Mouse (Mus musculus) megakaryocyte-erythroid progenitor cell, adult 5-6 weeks (primary cell): ENCODE data around the gene Rhebl1. TPM values are rescaled to one million over a fixed set of nuclear protein-coding genes. Genes with fewer than 3 reads are reported as not detected.

Experiments
- ATAC-seq: replicated peaks from 2 replicates; pipeline ENCODE4 v1.8.0; 2016; ENCODE audit warnings: mild to moderate bottlenecking, inconsistent platforms; ENCODE audit not compliant: severe bottlenecking, poor library complexity, low FRiP score, low TSS enrichment
- total RNA-seq, 2 experiments: library from RNA; stranded (forward) in 1 of 2; stranded (reverse) in 1 of 2; fragments of 200-1000, 215-1000 nt in 1 of 2; fragments of >200 nt in 1 of 2; fragmentation: Nextera tagmentation in 1 of 2; gene quantifications; 2 replicates each; pipeline ENCODE4 v1.2.3; 2014 to 2017

The Rhebl1 gene
- total RNA-seq, 2 experiments from 2014 or later: 4.3 to 25.2 TPM

DNA sequence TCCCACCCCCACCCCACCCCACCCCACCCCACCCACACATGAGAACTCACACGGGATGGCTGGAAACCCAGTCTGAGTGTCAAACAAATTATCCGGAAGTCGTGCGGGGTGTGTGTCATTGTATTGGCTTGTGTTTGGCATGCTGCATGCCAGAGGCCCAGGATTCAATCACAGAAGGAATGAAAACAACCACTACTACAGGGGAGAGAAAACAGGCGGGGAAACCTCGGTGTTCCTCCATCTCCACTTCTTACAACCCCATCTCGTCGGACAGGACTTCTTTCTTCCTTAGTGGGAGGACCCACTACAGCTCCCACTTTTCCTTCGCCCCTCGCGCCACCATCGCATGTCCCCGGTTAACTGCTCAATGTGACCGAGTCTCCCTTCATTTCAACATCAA lies 22.8 kb upstream of the Rhebl1 start:
- no peak for ATAC-seq

DNA sequence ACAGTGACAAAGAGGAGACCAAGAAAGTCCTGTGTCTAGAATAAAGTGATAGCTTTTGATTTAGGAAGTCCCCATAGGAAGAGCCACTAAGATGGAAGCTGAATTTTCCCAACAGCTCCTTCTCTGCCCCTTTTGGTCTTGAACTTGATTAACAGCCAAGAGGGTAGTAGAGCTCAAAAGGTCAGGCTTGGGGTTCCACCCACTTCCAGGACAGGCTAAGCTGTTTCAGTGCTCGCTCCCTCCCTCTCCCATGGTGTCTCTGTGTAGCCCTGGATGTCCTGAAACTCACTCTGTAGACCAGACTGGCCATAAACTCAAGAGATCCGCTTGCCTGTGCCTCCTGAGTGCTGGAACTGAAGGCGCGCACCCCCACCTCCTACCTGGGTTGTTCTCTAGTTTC lies 21.7 kb upstream of the Rhebl1 start:
- no peak for ATAC-seq

DNA sequence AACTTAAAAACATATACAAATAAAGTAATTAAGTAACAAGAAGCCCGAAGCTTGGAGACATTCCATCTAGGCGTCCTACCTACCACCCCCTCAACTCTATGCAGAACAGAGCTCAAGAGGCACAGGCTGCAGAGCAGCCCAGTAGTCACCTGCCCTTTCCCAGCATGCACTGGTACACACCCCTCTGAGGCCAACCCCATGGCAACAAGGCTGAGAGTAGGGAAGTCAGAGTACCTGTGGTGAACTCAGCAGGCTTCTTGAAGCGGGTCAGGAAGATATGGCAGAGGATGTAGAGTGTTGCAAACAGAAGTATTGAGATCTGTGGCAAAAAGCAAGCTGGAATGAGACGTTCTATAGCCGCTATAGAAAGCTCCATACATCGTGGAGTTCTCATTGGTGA lies 20.6 kb upstream of the Rhebl1 start:
- ATAC-seq: no peak

DNA sequence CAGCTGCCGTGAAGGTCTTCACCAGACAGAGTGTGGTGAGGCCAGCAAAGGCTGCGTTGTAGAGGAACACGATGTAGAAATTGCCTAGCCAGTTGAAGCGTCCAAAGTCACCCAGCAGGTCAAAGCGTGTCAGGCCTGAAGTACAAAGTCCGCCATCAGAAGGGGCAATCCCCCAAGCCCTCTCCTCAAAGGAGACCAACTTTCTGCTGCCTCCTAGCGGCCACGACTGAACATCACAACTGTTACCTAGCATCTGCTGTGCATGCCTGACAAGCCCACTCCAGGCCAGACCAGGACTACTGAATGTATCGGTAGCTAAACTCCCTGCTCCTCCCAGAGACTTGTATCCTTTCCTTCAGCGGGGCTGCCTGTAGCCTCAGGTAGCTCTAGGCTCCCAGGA lies 10.4 kb upstream of the Rhebl1 start:
- ATAC-seq: no peak; the same call in 1 of the 2 replicates

DNA sequence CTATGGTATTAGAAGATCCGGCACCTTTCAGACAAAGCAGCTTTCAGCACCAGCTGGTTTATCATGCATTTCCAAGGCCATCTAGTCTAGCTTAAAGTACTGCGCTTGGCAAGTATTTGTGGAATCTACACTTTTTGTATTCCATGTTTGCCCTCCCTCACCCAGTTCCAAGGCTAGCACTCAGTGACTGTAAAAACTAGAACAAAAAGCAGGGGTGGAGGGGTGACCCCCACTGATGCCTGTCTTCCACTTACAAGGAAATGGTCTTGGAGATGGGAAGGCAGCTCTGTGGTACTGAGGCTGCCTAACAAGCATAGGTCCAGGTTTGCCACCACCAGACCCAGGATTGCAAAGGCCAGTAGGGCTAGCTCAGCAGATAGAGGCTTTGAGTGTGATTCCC lies 8.3 kb upstream of the Rhebl1 start:
- no peak for ATAC-seq

DNA sequence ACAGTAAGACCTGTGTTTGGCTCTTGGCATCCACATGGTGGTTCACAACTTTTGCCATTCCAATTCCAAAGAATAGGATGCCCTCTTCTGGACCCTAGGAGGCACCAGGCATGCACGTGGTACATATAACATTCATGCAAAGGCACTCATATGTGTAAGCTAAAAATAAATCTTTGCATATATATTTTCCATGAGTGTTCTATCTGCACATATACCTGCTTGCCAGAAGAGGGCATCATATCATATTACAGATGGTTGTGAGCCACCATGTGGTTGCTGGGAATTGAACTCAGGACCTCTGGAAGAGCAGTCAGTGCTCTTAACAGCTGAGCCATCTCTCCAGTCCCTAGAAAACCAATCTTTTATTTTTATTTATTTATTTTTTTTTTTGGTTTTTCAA lies 7.2 kb upstream of the Rhebl1 start:
- no peak for ATAC-seq

DNA sequence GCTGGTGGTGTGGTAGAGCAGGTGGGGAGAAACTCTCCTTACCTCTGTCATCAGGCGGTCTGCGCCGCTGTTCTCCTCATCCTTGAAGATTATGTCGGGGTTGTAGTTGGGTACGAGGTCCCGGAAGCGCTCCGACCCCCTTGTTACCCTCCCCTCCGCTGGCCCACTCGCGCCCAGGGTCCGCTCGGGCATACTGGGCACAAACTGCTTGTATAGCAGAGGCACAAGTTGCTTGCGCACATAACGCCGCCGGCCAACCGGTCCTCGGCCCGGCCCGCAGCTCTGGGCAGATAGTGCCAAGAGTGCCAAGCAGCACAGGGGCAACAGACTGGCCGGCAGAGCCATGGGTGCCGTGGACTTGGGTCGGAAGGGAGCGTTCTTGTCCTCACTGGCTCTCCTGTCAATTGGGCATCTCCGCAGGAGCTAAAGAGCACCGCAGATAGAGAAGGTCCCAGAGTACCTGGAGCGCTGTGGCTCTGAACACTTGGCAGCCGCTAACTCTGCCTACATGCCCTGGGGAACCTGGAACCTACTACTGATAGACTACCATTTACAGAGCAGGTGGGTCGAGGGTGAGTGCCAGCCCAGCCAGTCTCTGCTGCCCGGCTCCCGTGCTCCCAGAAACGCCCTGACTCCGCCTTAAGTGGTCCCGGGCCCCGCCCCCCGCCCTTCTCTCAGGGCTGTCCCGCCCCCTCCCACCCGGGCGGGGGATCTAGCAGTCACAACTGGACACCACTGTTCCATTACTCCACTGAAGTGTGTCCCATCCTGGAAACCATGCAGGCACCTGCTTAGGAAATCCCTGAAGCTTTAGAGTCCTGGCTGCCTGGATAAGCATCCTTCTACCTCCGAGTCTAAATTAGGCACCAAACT lies 3.8 kb upstream of the Rhebl1 start, which contains the start of gene Dhh:
Dhh (minus strand) TSS at position 613 of the 873 bp plus-strand sequence.
- no peak for ATAC-seq

DNA sequence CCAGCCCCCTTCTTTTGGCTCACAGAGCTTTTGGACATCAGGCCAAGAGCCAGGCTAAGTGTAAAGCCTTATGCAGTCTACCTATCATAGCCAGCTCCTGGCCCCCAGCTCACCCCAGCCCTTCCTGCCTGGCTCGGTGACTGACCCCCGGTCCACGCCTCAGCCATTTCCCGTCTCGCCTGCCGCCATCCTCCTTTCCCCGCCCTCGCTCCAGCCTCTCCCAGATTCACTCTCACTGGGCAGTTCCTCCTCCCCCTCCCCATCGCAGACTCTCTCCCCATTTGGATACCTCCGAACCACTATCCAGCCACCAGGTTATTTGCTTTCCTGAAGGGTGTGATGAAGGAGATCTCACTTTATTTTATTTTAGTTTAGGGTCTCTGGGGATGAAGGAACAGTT lies 3.2 kb upstream of the Rhebl1 start:
- ATAC-seq: no peak

DNA sequence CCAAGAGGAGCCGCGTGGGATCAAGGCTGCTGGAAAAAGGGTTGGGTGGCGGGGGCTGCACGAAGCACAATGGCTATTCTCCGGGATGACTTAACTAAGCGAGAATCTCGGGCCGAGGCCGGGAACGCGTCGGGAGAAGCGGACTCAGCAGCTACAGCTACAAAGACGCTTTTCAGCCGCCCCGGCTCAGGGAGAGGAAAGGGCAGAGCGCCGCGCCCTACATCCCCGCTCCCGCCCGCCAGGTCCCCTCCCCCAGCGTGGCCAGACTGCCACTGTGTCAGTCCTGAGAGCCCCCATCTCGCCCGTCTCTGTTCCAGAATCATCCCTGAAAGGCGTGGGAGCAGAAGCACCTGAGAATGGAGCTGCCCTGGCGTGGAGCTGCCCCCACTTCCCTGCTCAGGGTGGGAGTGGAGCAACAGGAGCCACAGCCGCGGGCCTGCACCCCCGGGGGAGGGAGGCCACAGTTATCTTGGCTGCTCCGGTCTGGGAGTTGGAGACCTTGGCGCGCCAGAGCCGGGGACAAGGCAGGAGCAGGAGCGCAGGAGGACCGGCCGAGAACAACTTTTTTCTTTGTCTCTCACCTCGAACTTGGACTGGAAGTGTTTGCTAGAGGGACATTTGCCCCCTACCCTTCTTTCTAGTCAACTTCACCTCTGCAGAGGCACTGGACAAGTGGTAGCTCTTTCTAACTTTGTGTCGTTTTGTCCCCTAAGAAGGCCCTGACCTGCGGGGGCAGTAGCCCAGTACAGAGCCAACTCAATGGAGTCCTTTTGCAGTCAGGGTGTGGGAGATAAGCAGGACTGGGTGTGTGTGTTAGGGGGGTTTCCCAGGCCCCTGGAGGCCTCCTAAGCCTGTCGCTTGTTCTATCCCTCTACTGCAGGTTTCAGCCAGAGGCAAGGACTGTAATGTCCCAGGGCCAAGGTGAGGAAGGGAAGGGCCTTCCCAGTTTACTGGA lies 1.6 kb upstream of the Rhebl1 start:
- no peak for ATAC-seq

DNA sequence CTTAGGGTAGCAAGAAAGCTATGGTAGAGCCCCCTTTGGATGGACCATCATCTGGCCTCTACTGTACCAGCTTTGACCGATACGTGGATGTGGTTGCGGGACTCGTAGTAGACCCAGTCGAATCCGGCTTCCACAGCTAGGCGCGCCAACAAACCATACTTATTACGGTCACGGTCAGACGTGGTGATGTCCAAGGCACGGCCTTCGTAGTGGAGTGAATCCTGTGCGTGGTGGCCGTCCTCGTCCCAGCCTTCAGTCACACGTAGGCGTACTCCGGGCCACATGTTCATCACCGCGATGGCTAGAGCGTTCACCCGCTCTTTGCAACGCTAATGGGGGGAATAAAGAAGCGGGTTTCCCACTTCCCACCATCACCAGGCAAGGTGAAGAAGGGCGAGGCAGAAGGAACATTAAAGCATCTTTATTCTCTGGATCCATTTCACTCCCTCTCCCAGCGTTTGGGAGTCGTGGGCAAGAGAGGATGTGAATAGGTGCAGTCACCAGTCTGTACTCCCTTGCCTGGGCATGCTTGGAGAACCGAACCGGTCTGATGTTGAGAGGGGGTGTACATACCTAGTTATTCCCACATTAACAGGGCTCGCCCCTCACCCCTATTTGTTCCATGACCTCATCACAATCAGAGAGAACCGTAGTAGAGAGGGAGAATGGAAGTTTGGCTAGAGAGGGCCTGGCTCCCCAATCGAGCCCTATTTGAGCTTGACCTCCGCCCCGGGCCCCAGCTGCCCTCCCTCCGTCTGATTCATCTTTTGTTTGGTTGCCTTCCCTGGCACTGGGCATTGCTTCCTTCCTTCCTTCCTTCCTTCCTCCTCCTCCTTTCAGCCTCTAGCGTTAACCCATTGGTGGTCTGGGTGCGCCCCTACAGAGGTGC lies 650 bp upstream of the Rhebl1 start:
- no peak for ATAC-seq

DNA sequence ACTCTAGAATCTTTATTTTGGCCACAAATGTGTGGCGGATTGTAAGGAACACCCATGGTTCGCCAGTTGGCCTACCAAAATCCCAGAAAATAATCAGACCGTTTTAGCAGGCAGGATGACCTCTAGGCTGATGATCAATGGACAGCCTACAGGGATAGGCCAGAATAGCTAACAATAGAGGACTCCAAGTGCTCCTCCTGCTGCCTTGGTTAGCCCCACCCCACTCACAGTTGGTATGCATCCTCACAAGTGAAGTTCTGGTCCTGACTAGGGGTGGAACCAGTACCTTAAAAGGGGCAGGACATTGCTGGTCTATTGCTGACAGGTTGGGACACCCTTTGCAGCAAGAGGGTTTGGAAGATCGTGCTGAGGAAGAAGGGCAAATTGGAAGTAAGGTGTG lies 1.3 kb downstream of the Rhebl1 start:
- no peak for ATAC-seq

DNA sequence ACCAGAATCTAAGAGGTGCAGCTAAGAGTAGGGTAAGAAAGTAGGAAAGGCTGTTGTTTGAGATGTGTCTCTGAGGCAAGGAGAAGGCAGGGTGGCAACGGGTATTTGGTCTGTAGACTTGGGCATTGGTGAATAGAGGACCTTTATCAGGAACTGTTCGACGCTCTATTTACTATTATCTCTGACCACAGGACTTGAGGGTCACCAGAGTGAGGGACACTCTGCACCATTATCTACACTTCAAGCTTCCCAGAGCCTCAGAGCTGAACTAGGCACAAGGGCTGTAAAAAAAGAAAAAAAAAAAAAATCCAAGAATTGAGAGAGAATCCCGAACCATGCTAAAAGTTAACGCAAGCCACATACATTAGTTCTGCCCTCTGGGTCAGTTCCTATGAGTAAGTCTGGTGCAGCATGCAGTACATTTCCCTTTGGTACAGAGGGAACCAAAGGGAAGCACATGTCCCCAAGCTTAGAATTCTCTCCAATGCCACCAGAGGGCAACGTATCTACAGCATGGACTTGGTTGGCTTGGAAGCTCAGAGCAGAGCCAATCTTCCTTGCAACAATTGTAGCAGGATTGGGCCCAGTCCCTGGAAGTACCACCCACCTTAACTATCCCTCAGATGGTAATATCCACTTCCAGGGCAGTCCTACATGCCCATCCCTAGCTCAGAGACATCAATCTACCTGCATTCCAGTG lies 2.3 kb downstream of the Rhebl1 start:
- peak; percentile 88 for ATAC-seq

DNA sequence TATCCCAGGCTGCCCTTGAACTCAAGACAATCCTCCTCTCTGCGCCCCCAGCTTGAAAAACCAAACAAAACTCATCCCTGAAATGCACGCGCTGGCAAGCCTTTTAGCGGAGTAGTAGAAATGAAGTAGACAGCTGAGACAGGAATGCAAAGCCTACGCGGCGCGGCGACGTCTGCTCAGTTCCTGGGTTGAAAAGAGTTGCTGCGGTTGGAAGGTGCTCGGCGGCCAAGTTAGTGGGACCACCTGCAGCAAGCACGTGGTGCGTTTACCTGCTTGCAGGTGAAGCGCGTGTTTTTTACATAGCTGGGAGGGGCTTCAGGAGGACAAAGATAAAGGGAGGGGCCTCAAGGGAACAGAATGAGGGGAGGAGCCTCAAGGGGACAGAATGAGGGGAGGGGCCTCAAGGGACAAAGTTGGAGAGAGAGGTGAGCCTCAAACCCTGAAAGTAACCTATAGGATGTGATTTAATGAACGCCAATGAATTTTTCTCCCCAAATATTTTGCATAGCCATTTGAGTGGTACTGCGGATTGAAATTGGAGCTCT lies 3.1 kb downstream of the Rhebl1 start:
- ATAC-seq: no peak

DNA sequence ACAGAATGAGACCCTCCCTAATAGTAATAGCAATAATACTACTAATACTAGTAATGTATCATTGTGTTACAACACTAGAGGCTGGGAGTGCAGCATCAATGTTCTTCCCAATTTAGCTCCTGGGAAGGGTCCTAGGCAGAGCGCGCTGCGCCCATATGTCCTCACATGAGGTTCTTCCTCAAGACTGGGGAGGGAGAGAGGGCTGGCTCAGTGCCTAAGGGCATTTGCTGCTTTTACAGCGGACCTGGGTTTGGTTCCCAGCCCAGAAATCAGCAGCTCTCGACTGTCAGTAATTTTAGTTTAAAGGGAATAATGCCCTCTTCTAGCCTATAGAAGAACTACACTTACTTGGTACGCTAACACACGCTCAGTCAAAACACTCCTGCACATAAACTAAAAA lies 6.8 kb downstream of the Rhebl1 start:
- no peak for ATAC-seq

DNA sequence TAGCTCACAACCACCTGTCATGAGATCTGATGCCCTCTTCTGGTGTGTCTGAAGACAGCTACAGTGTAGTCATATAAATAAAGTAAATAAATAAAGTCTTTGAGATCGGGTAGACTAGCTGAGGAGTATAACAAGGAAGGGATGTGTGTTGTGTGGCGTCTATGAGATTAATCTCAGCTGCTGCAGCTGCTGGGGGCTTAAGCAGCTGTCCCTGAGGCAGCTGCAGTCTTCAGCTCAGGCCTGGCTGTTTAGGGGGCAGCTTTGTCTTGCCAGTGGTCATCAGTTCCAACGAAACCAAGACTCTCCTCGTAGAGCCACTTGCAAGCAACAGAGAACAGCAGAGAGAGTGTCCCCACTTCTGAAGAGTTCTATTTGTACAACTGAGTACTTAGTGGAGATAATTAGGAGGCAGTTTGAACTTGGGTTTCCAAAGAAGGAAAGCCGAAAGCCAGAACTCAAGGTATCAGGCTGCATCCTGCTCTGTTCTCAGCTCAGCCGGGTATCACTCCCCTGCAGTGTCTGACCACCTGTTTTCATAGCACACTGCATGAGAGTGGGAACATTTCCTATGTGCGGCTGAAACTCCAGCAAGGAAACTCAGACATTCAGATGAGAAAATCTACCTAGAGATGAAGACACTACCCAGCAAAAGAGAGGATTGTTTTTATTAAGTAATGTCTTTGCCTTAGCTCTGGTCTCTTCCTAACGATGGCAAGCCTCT lies 7.5 kb downstream of the Rhebl1 start:
- ATAC-seq: no peak

DNA sequence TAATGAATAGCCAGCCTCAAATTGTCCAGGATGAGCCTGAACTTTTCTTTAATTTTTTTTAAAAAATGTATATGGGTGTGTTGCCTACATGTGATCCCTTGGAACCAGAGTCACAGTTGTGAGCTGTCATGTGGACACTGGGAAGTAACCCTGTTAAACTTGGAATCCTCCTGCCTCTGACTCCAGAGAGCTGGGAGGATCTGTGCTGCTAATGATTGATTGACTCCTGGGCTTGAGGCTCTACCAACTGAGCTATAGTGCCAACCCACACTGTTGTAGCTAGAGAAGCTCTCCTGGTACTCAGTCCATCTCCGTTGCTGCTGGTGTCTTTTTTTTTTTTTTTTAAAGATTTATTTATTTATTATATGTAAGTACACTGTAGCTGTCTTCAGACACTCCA lies 10.2 kb downstream of the Rhebl1 start:
- no peak for ATAC-seq

DNA sequence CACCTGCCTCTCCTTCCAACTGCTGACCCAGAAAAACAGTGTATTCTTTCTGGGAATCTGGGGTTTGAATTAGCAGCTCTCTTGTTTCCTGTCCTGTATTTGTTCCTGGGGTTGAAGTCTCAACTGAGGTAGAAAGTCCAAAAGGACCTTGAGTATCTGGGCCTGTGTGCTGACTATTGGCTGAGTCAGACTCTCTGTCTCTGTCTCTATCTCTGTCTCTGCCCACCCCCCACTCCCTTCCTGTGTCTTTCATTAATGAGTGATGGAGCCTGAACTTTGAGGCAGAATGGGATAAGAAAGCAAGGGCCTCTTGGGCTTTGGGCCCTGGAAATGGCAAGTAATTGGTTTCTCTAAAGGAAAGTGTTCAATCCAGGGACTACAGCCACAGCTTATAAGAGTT lies 10.7 kb downstream of the Rhebl1 start:
- ATAC-seq: no peak

DNA sequence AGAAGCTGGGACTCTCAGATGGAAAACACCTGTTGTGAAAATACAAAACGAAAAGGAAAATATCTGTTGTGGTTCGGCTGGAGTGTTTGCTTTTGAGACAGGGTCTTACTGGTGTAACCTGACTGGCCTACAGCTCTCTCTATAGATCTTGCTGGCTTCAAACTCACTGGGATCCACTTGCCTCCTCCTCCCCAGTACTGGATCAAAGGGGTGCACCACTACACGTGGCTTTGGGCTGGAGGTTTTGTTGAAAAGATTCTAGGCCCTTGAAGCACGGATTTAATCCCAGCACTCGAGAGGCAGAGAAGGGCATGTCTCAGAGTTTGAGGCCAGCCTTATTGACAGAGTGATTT lies 12.7 kb downstream of the Rhebl1 start:
- ATAC-seq: no peak
